Mouse (Mus musculus) limb, embryonic 10.5 days (tissue): ENCODE measurements around the gene Hdhd3. TPM values are rescaled to one million over a fixed set of nuclear protein-coding genes. Genes with fewer than 3 reads are reported as not detected.

ENCODE experiments used
- DNase-seq: peaks from one replicate; pipeline ENCODE4 v3.0.0-alpha.2; 2017; ENCODE audit warnings: low spot score
- H3K27ac ChIP-seq: fragments of 300-500 bp; sonication (generic); 2 replicates; pipeline ENCODE4 v1.5.1; 2016; ENCODE audit warnings: mild to moderate bottlenecking
- H3K27me3 ChIP-seq: fragments of 300-500 bp; sonication (generic); 2 replicates; pipeline ENCODE4 v1.6.1; 2016; ENCODE audit warnings: low read depth, mild to moderate bottlenecking; ENCODE audit not compliant: poor library complexity, severe bottlenecking
- H3K36me3 ChIP-seq: fragments of 300-500 bp; sonication (generic); 2 replicates; pipeline ENCODE4 v1.6.1; 2016; ENCODE audit warnings: mild to moderate bottlenecking, moderate library complexity
- H3K4me1 ChIP-seq: fragments of 300-500 bp; sonication (generic); 2 replicates; pipeline ENCODE4 v1.6.1; 2016
- H3K4me3 ChIP-seq: fragments of 300-500 bp; sonication (generic); 2 replicates; pipeline ENCODE4 v1.5.1; 2016; ENCODE audit warnings: mild to moderate bottlenecking, moderate library complexity
- H3K9me3 ChIP-seq: fragments of 300-500 bp; sonication (generic); replicated peaks from 2 replicates; pipeline ENCODE4 v1.6.1; 2016; ENCODE audit warnings: mild to moderate bottlenecking
- WGBS: fragments of 180-500 bp; shearing (Covaris S2); methylation state at CpG from one replicate; pipeline ENCODE4 v1.1.7; 2016; 5-methylcytosine and 5-hydroxymethylcytosine counted together
- polyA plus RNA-seq: library from polyadenylated mRNA; unstranded; fragments of >200 nt; fragmentation: Nextera tagmentation; extraction: Ambion mirVana; gene quantifications from 2 replicates; pipeline ENCODE4 v1.2.1, GENCODE M21; 2016

Gene Hdhd3
- polyA plus RNA-seq, 1 experiment from 2014 or later = 13.5 TPM

DNA sequence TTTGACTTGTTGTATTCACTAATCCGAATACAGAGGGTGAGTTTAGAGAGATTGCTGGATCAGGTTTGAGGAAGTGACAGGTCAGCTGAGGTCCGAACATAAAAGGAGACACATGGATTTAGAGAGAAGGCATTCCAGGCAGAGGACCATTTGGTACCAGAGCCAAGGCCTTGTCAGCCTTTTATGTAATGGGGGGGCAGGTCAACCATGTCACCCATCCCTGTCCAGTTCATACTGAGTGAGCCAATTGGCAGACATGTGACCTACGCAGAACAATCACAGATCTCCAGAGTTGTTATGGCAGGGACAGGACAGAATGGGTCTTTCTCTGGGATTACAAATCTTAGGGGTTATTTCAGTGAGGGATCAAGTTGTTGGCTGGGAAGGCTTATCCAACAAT lies 2.7 kb upstream of the Hdhd3 start:
- no peak for DNase-seq
- 81% methylated on average over 3 of the region's 3 CpGs for WGBS

DNA sequence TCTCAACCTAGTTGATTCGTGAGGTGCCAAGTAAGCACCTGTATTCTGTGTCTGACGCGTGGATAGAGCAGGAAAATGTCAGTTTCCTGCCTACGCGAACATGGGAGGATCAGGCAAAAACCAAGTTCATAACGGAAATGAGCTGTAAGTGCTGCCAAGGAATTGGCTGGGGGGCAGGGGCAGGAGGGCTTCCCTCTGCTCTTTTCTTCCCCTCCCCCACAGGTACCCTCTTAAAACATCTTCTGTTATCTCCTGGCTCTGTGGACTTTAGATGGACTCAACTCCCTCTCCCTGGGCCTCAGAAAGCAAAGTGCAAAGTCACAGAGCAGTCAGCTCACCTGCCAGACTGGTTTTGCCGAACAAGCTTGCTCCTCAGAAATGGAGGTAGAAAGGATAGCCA lies 298 bp downstream of the Hdhd3 start:
- H3K36me3 ChIP-seq = peaks cover 29% of the 10 kb centered on the region
- peak overlapping the region; percentile 74; the same call in 1 of the 2 replicates for H3K4me3 ChIP-seq
- WGBS = 74% methylated on average over 7 of the region's 7 CpGs
- no peaks in the 10 kb centered on the region for H3K9me3 ChIP-seq
- H3K27me3 ChIP-seq = no peaks in the 10 kb centered on the region
- no peak overlapping the region for H3K27ac ChIP-seq
- peaks cover 10% of the 10 kb centered on the region for H3K4me1 ChIP-seq
- no peak for DNase-seq

More for the DNA sequence above, 2.7 kb upstream of the Hdhd3 start:
- H3K27me3 ChIP-seq = no peaks in the 10 kb centered on the region
- no peak overlapping the region for H3K27ac ChIP-seq
- no peaks in the 10 kb centered on the region for H3K9me3 ChIP-seq
- H3K4me1 ChIP-seq = peaks cover 10% of the 10 kb centered on the region
- H3K4me3 ChIP-seq = no peak overlapping the region
- peaks cover 38% of the 10 kb centered on the region for H3K36me3 ChIP-seq

DNA sequence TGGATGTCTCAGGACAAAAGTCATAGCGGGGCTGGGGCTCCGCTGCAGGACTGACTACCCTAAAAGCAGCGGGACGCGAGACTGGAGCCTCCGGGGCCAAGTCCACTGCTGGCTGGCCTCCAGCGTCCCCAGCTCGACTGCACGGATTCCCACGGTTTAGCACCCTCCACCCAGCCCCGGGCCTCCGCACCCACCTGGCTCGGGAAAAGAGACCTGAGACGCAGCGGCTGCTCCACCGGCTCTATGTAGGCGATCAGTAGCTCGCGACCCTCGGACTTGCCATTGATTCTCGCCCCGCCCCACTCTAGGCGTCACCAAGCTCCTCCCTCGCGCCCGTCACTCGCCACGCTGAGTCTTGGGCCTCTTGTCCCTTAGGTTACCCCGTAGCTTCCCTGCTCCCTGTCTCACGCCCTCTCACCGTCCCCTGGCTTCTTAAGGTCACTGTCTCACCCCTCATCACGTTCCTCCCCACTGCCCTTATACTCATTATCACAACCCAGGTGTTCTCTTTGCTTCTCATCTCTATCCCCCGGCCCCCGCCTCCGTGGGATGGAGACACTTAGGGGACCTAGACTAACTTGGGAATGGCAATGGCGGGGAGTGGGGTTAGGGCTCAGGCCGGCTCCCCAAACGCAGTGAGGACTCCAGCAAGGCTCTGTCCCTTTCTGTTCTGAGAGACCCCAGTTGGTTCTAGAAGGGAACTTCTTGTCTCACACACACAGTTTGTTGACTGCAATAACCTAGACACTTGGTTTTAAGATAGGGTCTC lies 1.1 kb downstream of the Hdhd3 start:
- WGBS = 2% methylated on average over 38 of the region's 38 CpGs
- DNase-seq = peak; percentile 90
- peak overlapping the region; percentile 85 for H3K27ac ChIP-seq
- H3K27me3 ChIP-seq = no peaks in the 10 kb centered on the region
- H3K4me3 ChIP-seq = peak overlapping the region; percentile 74
- no peaks in the 10 kb centered on the region for H3K9me3 ChIP-seq
- H3K36me3 ChIP-seq = peaks cover 27% of the 10 kb centered on the region
- H3K4me1 ChIP-seq = peaks cover 10% of the 10 kb centered on the region

DNA sequence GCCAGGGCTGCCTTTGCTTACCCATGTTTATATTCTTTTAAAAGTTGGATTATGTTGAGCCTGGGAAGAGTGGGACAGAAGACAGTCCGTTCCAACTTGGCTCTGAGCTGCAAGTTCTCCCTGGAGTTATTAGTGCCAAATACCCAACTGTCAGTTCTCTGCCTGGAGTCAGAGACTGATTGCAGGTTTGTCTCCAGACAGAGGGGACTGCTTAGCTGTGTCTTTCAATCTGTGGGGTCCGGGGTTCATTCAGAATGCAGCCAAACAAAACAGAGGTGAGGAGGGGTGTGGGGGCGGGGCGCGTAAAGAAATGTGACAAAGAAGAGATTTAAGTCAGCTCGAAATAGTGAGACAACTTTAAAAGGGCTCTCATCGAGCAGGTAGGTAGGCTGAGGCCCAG lies 1.7 kb downstream of the Hdhd3 start:
- Histone ChIP-seq H3K4me1 (peaks cover 10% of the 10 kb centered on the region), H3K4me3 (peak overlapping the region; percentile 74), H3K9me3 (no peaks in the 10 kb centered on the region), H3K27ac (peak overlapping the region; percentile 85), H3K27me3 (no peaks in the 10 kb centered on the region), H3K36me3 (peaks cover 30% of the 10 kb centered on the region)
- no peak for DNase-seq
- 5% methylated on average over 7 of the region's 7 CpGs for WGBS

DNA sequence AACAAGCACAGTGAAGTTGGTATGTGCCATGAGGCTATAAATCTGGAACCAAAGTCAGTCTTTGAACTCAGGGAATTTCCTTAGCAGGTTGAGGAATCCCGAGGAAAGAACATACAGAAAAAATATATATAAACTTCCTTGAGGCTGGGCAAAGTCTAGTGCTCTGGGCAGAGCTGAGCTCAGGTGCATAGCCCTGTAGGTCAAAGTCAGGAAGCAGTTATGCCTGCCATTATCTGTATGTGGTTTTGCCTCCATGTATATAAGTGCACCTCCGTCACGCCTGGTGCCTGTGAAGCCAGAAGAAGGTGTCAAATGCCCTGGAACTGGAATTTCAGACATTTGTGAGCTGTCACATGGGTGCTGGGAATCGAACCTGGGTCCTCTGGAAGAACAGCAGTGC lies 2.5 kb downstream of the Hdhd3 start:
- WGBS = 91% methylated on average over 4 of the region's 4 CpGs

DNA sequence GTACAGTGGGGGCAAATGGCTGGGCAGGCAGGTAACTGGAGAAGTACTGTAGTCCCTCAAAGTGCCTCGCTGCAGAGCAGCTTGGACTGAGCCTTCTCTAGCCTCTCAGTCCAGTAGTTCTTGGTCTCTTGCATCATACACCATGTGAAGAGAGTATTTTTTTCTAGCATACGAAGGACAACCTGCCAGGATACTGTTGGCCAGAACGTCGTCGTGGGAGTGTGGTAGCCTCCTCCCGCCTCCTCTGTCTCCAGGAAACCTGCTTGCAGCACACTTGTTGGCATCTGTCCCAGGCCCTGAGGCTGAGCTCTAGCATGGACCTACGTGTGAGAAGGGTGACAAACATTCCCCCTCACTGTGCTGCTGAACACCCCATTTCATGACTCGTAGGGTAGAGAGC lies 6.5 kb downstream of the Hdhd3 start:
- H3K4me3 ChIP-seq = no peak overlapping the region
- H3K36me3 ChIP-seq = peaks cover 30% of the 10 kb centered on the region
- peaks cover 5% of the 10 kb centered on the region for H3K4me1 ChIP-seq
- no peaks in the 10 kb centered on the region for H3K27me3 ChIP-seq
- DNase-seq = no peak
- no peaks in the 10 kb centered on the region for H3K9me3 ChIP-seq
- 81% methylated on average over 8 of the region's 8 CpGs for WGBS
- H3K27ac ChIP-seq = no peak overlapping the region

More for the DNA sequence above, 2.5 kb downstream of the Hdhd3 start:
- DNase-seq = no peak
- peaks cover 30% of the 10 kb centered on the region for H3K36me3 ChIP-seq
- H3K27ac ChIP-seq = no peak overlapping the region
- no peaks in the 10 kb centered on the region for H3K9me3 ChIP-seq
- H3K4me1 ChIP-seq = peaks cover 10% of the 10 kb centered on the region
- no peak overlapping the region for H3K4me3 ChIP-seq
- H3K27me3 ChIP-seq = no peaks in the 10 kb centered on the region

DNA sequence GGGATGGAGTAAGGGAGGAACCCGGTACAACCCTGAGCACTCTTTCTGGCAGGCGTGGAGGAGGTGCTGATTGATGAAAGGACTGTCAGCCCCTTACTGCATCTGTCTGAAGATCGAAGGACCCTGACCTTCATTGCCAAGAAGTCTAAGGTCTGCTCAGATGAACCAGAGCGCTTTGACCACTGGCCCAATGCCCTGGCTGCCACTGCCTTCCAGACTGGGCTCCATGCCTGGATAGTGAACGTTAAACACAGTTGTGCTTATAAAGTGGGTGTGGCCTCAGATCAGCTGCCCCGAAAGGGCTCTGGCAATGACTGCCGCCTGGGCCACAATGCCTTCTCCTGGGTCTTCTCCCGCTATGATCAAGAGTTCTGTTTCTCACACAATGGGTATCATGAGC lies 7.3 kb downstream of the Hdhd3 start:
- Histone ChIP-seq H3K27me3 (no peaks in the 10 kb centered on the region), H3K36me3 (peaks cover 30% of the 10 kb centered on the region), H3K4me1 (no peaks in the 10 kb centered on the region), H3K4me3 (no peak overlapping the region), H3K9me3 (no peaks in the 10 kb centered on the region), H3K27ac (no peak overlapping the region)
- DNase-seq = no peak
- 82% methylated on average over 8 of the region's 8 CpGs for WGBS

DNA sequence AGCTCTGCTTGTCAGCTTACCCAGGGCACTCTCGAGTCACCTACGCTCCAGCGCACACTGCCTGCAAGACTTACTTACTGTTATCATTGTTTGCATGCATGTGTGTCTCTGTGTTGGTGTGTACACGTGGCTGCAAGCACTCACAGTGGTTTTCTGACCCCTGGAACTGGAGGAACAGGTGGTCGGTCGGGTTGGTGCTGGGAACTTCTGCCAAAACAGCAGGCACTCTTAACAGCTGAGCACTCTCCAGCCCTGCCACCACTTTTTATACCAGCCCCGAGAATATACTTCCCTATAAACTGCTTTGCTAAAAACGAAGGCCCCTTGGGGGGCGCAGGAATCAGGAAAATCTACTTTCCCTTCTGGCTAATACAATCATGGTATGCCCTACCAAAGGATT lies 9.0 kb downstream of the Hdhd3 start:
- 82% methylated on average over 9 of the region's 9 CpGs for WGBS
- no peak for DNase-seq
- Histone ChIP-seq H3K27me3 (no peaks in the 10 kb centered on the region), H3K27ac (no peak overlapping the region), H3K36me3 (peaks cover 21% of the 10 kb centered on the region), H3K4me1 (no peaks in the 10 kb centered on the region), H3K9me3 (no peaks in the 10 kb centered on the region), H3K4me3 (no peak overlapping the region)

DNA sequence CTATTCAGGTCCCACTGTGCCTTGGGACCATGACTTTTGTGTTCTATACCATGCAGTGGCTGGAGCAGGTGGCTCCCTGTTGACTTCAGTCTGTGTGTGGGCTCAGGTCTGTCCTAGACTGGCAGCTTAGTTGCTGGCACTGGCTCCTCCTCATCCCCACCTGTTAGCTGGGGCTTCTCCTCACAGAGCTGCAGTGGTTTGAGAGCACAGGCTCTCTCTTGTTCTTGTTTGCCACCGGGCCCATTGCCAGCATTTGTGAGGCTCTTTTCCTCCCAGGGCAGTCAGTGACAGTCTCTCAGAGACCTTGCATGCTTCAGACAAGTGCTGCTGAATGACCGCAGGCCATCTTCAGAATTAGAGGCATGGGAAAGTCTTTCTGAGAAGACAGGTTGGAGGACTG lies 10.6 kb downstream of the Hdhd3 start:
- DNase-seq = no peak
- Histone ChIP-seq H3K9me3 (no peaks in the 10 kb centered on the region), H3K36me3 (peaks cover 6% of the 10 kb centered on the region; the same call in 1 of the 2 replicates), H3K27ac (no peak overlapping the region), H3K27me3 (no peaks in the 10 kb centered on the region), H3K4me1 (no peaks in the 10 kb centered on the region), H3K4me3 (no peak overlapping the region)
- WGBS = 88% methylated on average over 2 of the region's 2 CpGs

DNA sequence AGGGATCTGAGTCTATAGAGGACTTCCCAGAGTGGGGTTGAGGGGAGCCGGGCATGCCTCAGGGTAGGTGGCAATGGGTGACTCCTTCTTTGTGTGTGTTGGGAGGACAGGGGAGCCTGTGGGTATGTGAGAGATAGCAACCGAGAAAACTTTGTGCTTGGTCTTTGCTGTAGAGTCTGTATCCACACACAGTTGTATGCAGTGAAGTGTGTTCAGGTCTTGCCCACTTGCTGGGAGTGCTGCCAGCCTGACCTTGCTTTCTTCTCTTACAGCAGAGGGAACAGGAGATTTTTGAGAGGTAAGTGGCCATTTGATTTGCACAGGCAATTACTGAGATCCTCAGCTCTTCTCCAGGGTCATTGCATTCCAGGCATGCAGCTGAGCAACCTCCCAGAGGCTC lies 15.4 kb downstream of the Hdhd3 start:
- Histone ChIP-seq H3K27ac (no peak overlapping the region), H3K36me3 (no peaks in the 10 kb centered on the region), H3K4me3 (no peak overlapping the region), H3K4me1 (no peaks in the 10 kb centered on the region), H3K27me3 (peaks cover 8% of the 10 kb centered on the region; the same call in 1 of the 2 replicates), H3K9me3 (no peaks in the 10 kb centered on the region)
- WGBS = 84% methylated on average over 2 of the region's 2 CpGs
- DNase-seq = no peak

DNA sequence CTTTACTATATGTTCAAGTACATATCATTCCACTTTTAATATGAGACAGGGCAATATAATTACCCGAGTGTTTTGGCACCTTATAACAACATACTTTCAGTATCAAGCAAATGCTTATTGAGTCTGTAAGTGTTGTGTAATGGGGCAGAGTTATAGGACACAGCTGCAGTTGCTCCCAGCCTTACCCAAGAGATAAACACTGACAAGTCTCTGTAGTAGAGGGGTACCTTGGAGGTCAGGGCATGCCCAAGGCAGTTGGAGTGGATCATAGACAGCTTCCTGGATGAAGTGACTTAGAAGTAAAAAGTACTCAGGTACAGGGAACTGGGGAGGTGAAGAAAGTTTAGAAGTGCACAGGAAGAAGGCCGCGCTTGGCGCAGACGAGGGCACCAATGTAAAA lies 16.1 kb downstream of the Hdhd3 start:
- Histone ChIP-seq H3K27ac (no peak overlapping the region), H3K9me3 (no peaks in the 10 kb centered on the region), H3K4me1 (no peaks in the 10 kb centered on the region), H3K4me3 (no peak overlapping the region), H3K36me3 (no peaks in the 10 kb centered on the region), H3K27me3 (peaks cover 12% of the 10 kb centered on the region; the same call in 1 of the 2 replicates)
- 91% methylated on average over 5 of the region's 5 CpGs for WGBS
- no peak for DNase-seq

DNA sequence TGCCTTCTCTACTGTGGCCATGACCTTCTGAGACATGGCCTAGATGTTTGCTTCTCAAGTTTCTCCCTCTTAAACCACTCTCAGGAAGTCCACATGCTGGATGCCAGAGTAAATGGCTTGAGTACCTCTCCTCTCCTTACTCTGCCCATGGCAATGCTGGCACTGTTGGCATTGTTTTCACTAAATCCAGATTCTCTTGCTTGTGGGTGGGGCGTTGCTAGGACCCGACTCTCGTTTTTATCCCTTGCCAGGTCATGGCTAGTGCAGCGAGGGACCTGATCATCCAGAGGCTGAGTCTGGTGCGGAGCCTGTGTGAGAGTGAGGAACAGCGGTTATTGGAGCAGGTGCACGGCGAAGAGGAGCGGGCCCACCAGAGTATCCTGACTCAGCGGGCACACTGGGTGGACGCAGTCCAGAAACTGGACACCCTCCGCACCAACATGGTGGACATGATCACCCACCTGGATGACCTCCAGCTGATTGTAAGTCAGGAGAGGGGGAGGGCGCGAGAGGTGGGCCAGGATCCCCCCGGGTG lies 17.0 kb downstream of the Hdhd3 start:
- WGBS = 93% methylated on average over 15 of the region's 15 CpGs
- no peak for DNase-seq

DNA sequence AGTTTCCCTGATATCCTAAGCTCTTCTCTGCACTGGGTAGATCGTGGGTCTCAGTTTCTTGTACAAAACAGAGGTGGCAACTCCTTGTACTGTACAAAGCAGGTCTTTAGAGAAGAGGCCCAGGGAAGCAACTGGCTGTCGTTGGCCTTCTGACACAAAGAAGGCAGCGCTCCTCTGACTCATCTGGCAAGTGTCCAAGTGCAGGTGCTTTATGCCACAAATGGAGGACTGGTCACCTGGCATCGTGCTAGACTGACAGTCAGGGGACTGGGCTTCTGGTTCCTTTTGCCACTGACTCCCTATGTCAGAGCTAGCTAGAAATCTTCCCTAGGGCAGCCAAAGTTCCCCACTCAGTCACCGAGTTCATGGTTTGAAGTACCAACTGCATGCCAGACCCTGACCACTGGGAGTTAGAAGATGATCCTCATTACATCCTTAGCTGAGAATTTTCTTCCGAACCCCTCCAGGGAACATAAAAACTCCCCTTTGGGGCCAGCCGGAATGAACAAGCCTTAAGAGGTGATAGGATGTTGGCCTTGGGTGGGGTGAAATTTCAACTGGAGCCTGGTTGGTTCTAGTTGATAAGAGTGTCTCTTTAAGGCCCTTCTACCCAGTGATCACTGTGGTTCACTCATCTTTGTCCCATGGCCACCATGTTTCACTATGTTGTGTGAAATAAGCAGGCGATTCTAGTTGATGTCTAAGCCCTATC lies 17.7 kb downstream of the Hdhd3 start:
- no peak for DNase-seq
- H3K9me3 ChIP-seq = no peaks in the 10 kb centered on the region
- H3K4me3 ChIP-seq = no peak overlapping the region
- WGBS = 93% methylated on average over 8 of the region's 8 CpGs
- H3K27me3 ChIP-seq = peaks cover 27% of the 10 kb centered on the region
- no peak overlapping the region for H3K27ac ChIP-seq
- H3K4me1 ChIP-seq = peaks cover 4% of the 10 kb centered on the region; the same call in 1 of the 2 replicates
- H3K36me3 ChIP-seq = no peaks in the 10 kb centered on the region

More for the DNA sequence above, 17.0 kb downstream of the Hdhd3 start:
- Histone ChIP-seq H3K36me3 (no peaks in the 10 kb centered on the region), H3K9me3 (no peaks in the 10 kb centered on the region), H3K27me3 (peaks cover 21% of the 10 kb centered on the region), H3K4me1 (no peaks in the 10 kb centered on the region), H3K27ac (no peak overlapping the region), H3K4me3 (no peak overlapping the region)
